Mouse (Mus musculus): ENCODE data around the gene Btbd11.

The Btbd11 gene

GRCm38 (mm10) chr10:85591296-85591695 is 204.7 kb downstream of the Btbd11 start:
- DNase-seq (ENCODE audit: low spot score): no peak

- no peak for DNase-seq (ENCODE audit: low spot score)
Observed at GRCm38 (mm10) chr10:85591986-85592385, 205.4 kb downstream of the Btbd11 start.

DNA sequence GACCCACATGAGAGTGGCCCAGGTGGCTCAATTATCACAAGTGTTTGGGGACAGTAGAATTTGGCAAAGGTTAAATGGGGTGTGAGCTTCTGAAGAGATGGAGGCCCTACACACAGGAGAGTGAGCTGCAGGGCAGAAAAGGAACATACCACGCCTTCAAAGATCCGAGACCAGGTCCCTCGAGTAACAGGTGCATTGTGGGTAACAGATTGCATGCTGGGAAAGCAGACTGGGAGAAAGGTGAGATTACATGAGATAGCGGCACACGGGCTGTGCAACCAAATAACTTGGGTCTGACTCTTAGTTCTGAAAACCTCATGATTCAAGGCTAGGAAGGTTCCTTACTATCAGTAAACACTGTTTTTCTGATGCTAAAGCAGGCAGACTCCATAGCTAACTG is 209.7 kb downstream of the Btbd11 start:
- DNase-seq (ENCODE audit: low spot score): no peak

DNA sequence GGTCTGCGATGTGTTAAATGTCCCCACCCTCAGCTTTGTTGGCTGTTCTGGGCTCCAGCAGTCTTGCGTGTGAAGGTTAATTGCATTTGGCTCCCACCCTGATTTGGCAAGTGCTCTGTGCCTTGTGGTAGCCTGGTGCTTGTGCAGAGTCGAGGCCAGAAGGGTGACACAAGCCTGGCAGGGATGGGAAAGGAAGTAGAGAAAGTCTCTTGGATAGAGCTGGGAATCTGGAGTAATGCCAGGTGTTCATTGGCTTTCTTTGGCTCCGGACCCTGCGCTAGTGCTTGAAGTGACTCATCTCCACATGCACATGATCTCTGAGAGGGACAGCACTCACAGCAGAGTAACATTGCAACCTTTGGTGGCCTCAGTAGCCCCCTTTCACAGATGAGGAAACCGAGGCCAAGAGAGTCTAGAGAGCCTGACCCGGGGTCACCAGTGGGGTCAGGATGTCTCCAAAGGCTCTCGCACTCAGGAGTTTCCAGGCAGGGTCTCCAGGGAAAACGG is 211.5 kb downstream of the Btbd11 start:
- DNase-seq (ENCODE audit: low spot score): no peak

- DNase-seq (ENCODE audit: low spot score): no peak
Observed at GRCm38 (mm10) chr10:85598603-85599542, 212.3 kb downstream of the Btbd11 start.

DNA sequence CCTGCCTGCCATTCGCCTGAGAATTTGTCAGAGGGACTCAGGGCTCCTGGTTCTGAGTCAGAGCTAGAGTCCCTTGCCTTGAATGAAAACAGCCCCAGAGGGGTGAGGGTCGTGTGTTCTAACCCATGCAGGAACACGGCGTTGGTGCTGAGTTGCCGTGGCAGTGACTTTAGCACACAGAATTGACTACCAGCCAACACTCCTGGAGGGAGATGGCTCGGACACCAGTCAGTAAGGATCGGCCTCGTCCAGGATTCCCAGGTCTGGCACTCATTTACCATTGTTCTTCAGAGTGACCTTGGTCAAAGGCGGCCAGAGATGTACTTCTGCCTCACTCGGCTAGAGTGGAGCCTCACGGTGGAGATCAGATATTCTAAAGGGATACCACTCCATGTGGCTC is 215.9 kb downstream of the Btbd11 start:
- DNase-seq (ENCODE audit: low spot score): no peak

DNA sequence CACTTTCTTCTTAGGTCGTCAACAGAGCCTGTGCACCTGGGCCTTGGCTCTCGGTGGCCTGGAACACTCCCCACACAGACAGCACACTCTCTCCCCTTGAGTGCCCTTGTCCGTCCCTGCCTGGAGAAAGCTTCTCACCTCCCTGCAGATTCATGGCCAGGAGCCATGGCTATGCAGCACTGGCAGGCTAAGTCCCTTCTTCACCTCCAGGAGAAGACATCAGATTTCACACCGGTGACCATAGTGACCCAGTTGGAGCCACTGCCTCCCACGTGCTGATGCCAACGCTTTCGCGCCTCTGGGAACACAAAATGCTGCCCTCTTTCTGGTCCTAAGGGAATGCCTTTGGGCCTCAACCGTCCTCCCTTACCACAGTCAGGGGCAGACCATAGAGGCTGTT is 217.9 kb downstream of the Btbd11 start:
- DNase-seq (ENCODE audit: low spot score): no peak

- no peak for DNase-seq (ENCODE audit: low spot score)
Observed at GRCm38 (mm10) chr10:85608550-85609278, 222.1 kb downstream of the Btbd11 start.

- no peak for DNase-seq (ENCODE audit: low spot score)
Observed at GRCm38 (mm10) chr10:85617080-85617479, 230.5 kb downstream of the Btbd11 start.

GRCm38 (mm10) chr10:85617501-85618417 is 231.1 kb downstream of the Btbd11 start:
- no peak for DNase-seq (ENCODE audit: low spot score)

DNA sequence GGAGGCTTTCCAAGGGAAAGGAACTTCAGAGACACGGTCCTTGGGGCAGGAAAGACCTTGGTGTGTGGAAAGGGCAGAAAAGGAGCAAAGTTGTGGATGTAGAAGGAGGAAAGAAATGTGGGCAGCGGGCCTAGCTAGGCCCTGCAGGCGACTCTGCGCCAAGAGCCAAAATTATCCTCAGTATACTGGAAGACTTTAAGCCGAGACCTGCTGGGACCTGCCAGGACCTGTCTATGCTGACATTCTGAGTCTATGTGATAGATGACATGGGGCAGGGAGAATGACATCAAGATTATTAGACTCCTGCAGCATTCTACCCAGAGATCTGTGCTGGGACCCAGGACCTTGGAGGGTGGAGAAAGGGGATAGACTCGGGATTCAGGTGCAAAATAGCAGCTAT is 234.5 kb downstream of the Btbd11 start:
- no peak for DNase-seq (ENCODE audit: low spot score)

GRCm38 (mm10) chr10:85624504-85625169 is 238.0 kb downstream of the Btbd11 start:
- DNase-seq (ENCODE audit: low spot score): no peak

DNA sequence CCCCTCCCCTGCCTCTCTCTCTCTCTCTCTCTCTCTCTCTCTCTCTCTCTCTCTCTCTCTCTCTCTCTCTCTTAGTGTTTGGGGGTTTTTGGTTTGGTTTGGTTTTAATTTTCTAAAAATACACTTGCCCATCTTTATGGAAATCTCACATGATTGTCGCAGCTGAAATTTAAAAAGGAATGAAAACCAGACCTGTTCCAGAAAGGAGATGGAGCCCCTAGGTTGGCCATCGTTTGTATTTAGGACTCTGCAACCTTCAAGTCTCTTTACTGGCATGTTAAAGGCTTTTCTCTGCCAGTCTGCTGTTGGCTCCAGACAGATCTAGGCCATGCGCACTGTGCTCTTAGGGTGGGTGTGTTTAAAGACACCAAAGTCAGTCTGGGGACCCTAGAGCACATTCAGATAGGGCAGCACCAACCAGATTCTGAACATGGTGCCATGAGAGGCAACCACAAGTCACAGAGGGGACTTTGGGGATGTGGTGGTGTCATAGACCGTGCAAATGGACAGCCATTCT is 238.6 kb downstream of the Btbd11 start:
- DNase-seq (ENCODE audit: low spot score): no peak

DNA sequence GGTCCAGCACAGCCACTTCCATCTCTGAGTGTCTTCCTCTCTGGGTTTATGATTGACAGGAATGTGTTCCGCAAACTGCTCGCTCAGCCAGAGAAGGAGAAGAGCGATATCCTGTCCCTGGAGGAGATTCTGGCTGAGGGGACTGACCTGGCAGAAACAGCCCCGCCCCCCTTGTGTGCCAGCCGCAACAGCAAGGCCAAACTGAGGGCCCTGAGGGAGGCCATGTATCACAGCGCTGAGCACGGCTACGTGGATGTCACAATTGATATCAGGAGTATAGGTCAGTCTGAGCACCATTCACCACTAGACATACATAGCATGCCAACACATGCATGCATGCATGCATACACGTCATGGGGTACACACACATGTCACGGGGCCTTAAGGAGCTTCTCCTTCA is 245.4 kb downstream of the Btbd11 start:
- no peak for DNase-seq (ENCODE audit: low spot score)

DNA sequence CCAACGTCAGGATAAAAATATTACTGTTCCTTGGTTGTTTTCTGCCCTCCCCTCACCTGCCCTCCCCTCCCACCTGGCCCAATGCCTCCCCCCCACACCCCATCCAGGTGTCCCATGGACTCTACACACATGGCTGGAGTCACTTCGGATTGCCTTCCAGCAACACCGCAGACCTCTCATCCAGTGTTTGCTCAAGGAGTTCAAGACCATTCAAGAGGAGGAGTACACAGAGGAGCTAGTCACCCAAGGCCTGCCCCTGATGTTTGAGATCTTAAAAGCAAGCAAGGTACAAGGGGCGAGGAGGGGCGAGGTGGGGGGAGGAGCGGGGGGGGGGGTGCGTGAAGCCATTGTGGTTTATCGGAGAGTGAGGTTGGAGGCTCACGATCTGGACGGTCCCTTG is 247.0 kb downstream of the Btbd11 start:
- DNase-seq (ENCODE audit: low spot score): no peak

DNA sequence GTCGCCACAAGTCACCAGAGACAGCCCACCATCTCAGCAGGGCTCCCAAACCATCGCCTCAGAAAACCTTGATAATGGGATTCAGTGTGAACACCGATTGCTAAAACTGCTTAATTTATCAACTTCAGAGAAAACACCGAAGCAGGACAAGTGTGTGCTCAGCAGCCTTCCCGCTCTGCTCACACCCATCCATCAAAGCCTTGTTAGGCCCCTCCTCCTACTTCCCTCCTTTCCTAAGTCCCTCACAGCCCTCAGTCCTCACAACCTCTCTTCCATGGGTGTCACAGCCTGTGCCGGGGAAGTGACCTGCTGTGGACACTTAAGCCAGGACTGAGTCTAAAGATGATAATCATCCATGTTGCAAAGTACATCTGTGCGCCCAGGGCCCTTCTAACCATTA is 251.0 kb downstream of the Btbd11 start:
- no peak for DNase-seq (ENCODE audit: low spot score)

- DNase-seq (ENCODE audit: low spot score): no peak
Observed at GRCm38 (mm10) chr10:85638141-85638540, 251.5 kb downstream of the Btbd11 start.

GRCm38 (mm10) chr10:85639581-85639980 is 253.0 kb downstream of the Btbd11 start:
- no peak for DNase-seq (ENCODE audit: low spot score)

DNA sequence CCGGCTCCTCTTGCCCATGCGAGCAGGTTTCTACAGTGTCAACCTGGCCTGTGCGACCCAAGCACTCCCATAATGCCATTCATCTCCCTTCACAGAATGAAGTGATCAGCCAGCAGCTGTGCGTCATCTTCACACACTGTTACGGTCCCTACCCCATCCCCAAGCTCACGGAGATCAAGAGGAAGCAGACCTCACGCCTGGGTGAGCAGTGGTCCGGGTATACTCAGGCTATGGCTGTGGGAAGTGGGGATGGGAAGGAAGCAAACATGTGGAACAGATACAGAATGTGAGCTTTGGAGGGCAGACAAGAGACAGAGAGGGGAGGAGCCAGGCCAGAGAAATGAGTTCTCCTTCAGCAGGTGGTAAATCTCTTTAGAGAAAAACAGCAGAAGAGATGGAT is 253.8 kb downstream of the Btbd11 start:
- DNase-seq (ENCODE audit: low spot score): no peak

GRCm38 (mm10) chr10:85645346-85645745 is 258.7 kb downstream of the Btbd11 start:
- DNase-seq (ENCODE audit: low spot score): no peak

DNA sequence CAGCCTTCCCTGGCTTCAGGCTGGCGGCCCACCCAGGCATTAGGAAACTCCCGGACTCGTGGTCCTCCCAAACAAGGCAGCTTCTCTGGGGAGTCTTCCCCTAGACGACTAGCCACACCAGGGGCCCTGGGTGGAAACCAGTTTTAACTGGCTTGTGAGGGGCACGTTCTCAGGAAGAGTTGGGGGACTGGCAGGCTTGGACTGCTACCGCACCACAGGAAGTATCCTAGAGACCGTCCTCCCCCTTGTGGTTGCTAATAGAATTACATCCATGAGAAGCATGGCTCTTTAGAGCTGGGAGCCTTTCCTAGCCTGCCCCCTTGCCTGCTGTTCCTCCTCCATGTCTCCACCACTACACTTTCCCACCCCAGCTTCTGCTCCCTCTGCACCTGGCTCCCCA is 265.1 kb downstream of the Btbd11 start:
- no peak for DNase-seq (ENCODE audit: low spot score)

Data from spleen, adult 12 weeks (tissue).